Mouse (Mus musculus) limb, embryonic 10.5 days (tissue): ENCODE measurements around the gene Smg6. TPM values are rescaled to one million over a fixed set of nuclear protein-coding genes. Genes with fewer than 3 reads are reported as not detected.

Experiments used
- DNase-seq: peaks from one replicate; pipeline ENCODE4 v3.0.0-alpha.2; 2017; ENCODE audit warnings: low spot score
- H3K27ac ChIP-seq: fragments of 300-500 bp; sonication (generic); 2 replicates; pipeline ENCODE4 v1.5.1; 2016; ENCODE audit warnings: mild to moderate bottlenecking
- H3K27me3 ChIP-seq: fragments of 300-500 bp; sonication (generic); 2 replicates; pipeline ENCODE4 v1.6.1; 2016; ENCODE audit warnings: low read depth, mild to moderate bottlenecking; ENCODE audit not compliant: poor library complexity, severe bottlenecking
- H3K36me3 ChIP-seq: fragments of 300-500 bp; sonication (generic); 2 replicates; pipeline ENCODE4 v1.6.1; 2016; ENCODE audit warnings: mild to moderate bottlenecking, moderate library complexity
- H3K4me1 ChIP-seq: fragments of 300-500 bp; sonication (generic); 2 replicates; pipeline ENCODE4 v1.6.1; 2016
- H3K4me3 ChIP-seq: fragments of 300-500 bp; sonication (generic); 2 replicates; pipeline ENCODE4 v1.5.1; 2016; ENCODE audit warnings: mild to moderate bottlenecking, moderate library complexity
- H3K9me3 ChIP-seq: fragments of 300-500 bp; sonication (generic); replicated peaks from 2 replicates; pipeline ENCODE4 v1.6.1; 2016; ENCODE audit warnings: mild to moderate bottlenecking
- WGBS: fragments of 180-500 bp; shearing (Covaris S2); methylation state at CpG from one replicate; pipeline ENCODE4 v1.1.7; 2016; 5-methylcytosine and 5-hydroxymethylcytosine counted together
- polyA plus RNA-seq: library from polyadenylated mRNA; unstranded; fragments of >200 nt; fragmentation: Nextera tagmentation; extraction: Ambion mirVana; gene quantifications from 2 replicates; pipeline ENCODE4 v1.2.1, GENCODE M21; 2016

Smg6 gene
- polyA plus RNA-seq, 1 experiment from 2014 or later, result 21.5 TPM

DNA sequence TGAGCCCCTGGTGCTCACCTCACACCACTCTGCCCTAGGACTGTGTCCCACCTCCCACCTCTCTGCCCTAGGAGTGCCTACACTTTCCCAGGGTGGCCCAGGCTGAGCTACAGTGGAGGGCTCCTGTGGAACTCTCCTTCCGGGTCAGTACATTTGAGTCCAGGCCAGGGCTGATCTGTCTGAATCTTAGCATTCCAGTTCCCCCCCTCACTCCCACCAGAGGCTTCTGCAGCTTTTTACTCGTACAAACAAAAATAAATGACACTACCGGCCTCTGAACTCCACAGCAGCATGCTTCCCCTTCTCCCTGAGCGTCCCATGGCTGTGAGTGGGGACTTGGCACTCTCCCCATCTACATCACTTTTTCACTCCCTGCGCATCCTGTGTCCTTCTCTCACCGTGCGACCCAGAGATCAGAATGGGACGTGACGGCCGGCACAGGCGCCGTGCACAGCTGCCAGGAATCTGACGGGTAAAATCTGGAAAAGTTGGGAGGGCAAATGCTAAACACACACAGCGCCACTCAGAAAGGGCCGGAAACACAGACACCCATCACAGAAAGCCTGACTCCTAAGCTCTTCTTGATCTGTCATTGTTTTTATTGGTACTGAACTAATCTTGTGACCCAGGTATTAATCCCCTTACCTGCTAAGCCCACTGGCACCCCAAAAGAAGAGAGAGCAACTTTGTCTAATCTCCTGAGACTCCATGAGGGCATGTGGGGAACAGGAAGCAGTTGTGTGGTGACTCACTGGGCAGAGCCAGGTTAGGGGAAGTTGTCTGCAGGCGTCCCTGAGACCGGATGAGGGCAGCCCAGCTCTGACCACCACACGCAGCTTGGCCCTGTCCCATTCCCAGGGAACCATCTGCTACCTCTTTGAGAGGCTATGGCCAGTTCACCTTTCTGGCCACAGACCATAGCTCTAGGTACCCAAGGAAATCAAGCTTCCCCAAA, 227.3 kb downstream of the Smg6 start:
- Histone ChIP-seq H3K4me1 (peaks cover 42% of the 10 kb centered on the region), H3K27ac (no peak overlapping the region), H3K4me3 (no peak overlapping the region), H3K9me3 (no peaks in the 10 kb centered on the region), H3K36me3 (peaks cover 41% of the 10 kb centered on the region), H3K27me3 (no peaks in the 10 kb centered on the region)
- 88% methylated on average over 18 of the region's 18 CpGs for WGBS
- no peak for DNase-seq

DNA sequence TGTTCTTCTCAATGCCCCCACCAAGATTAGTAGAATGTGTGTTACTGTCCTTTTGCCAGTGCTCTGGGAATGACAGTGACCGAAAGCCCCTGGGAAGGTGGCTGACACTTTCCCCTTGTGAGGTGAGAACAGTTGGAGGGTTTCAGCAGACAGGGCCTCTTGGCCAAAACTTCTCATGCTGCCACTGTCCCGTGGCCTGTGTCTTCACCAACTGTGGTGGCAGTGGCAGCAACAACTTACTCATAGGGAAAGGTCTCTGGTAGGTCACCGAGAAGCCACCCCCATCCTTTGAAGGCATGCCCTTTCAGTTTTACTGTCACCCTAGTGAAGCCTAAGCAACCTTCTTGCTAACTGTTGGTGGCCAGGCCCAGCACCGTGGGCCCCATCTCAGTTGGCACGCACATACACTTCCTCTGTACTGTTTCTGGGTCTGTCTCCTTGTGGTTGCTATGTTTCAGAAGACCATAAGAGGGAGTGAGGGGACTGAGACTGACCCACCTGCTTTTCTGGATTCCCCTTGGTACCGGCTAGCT, 228.5 kb downstream of the Smg6 start:
- H3K4me1 ChIP-seq, result peaks cover 38% of the 10 kb centered on the region
- WGBS, result 78% methylated on average over 6 of the region's 6 CpGs
- H3K9me3 ChIP-seq, result no peaks in the 10 kb centered on the region
- no peak for DNase-seq
- H3K36me3 ChIP-seq, result peaks cover 41% of the 10 kb centered on the region
- no peak overlapping the region for H3K4me3 ChIP-seq
- H3K27me3 ChIP-seq, result no peaks in the 10 kb centered on the region
- peak overlapping the region; percentile 56; the same call in 1 of the 2 replicates for H3K27ac ChIP-seq

DNA sequence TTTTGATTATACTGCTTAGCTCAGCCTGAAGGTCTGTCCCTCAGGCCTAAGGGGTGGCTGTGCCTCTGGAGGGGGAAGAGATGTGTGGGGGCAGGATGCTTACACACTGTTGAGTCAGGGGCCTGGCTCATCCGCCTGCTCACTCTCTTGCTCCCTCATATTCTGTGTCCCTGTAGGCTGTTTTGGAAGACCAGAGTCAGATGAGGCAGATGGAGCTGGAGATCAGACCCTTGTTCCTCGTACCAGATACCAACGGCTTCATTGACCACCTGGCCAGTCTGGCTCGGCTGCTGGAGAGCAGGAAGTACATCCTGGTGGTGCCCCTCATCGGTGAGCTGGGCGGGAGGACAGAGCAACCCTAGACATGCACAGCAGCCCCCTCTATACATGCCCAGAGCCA, 230.4 kb downstream of the Smg6 start:
- H3K27ac ChIP-seq, result peak overlapping the region; percentile 71

DNA sequence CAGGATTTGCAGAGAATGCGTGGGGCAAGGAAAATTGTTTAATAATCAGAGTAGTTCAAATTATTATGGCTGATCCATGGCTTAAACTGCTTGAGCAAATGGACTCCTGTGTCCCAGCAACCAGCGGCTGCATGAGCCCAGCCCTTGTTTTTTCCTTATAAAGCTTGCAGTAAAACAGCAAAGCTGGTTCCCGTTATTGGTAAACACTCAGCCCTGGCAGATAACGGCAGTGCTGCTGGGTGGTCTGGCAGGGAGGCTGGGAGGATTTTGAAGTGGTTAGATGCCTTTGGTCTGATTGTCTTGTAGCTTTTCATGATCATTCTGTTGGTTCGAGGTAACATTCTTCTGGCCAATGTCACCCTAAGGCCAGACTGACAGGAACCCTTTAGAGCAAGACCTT, 230.8 kb downstream of the Smg6 start:
- Histone ChIP-seq H3K9me3 (no peaks in the 10 kb centered on the region), H3K27ac (peak overlapping the region; percentile 71), H3K4me1 (peaks cover 41% of the 10 kb centered on the region), H3K27me3 (no peaks in the 10 kb centered on the region), H3K36me3 (peaks cover 46% of the 10 kb centered on the region), H3K4me3 (no peak overlapping the region)
- DNase-seq, result no peak
- 39% methylated on average over 5 of the region's 5 CpGs for WGBS

More for the DNA sequence above, 230.4 kb downstream of the Smg6 start:
- DNase-seq, result no peak
- Histone ChIP-seq H3K4me1 (peaks cover 38% of the 10 kb centered on the region), H3K4me3 (no peak overlapping the region), H3K27me3 (no peaks in the 10 kb centered on the region), H3K9me3 (no peaks in the 10 kb centered on the region), H3K36me3 (peaks cover 43% of the 10 kb centered on the region)
- WGBS, result 67% methylated on average over 6 of the region's 6 CpGs

DNA sequence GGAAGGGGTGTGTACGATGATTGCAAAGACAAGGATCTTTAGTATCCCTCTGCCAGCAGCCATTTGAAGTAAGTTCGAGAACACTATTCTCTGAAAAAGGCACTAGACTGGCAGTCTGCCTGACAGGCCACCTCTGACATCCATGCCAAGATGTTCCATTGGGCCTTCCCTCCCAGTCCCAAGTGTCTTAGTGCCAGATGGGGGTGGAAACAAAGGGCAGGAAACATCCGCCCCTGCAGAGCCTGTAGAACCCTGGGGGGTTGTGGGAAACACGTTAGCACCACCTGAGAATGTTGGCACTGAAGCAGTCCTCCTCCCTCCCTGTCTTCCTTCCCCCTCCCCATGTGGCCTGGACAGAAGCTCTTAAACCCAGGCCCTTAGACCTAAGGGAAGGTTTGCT, 231.4 kb downstream of the Smg6 start:
- Histone ChIP-seq H3K36me3 (peaks cover 51% of the 10 kb centered on the region), H3K27ac (peak overlapping the region; percentile 71)
- WGBS, result 47% methylated on average over 4 of the region's 4 CpGs

DNA sequence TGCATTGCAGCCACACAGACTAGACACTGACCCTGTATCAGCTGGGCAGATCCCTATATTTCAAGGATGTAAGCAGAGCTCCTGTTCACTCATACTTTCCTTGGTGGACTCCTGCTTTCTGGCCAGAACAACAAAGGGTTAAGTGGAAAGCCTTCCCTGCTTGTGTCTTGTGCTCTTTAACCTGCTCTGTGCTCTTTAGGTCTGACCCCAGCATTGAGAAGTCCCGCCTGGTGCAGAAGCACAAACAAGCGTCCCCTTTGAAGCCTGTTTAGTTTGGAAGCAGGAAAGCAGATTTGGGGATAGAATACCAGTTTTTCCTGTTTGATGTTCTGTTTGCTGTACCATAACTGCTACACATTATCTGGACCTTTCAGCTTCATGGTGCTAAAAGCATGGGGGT, 232.3 kb downstream of the Smg6 start:
- Histone ChIP-seq H3K4me3 (no peak overlapping the region), H3K36me3 (peaks cover 56% of the 10 kb centered on the region), H3K9me3 (no peaks in the 10 kb centered on the region), H3K4me1 (peaks cover 45% of the 10 kb centered on the region), H3K27ac (peak overlapping the region; percentile 71; the same call in 1 of the 2 replicates), H3K27me3 (peaks cover 5% of the 10 kb centered on the region)
- no peak for DNase-seq
- 25% methylated on average over 2 of the region's 2 CpGs for WGBS

More for the DNA sequence above, 231.4 kb downstream of the Smg6 start:
- no peak for DNase-seq
- Histone ChIP-seq H3K27me3 (no peaks in the 10 kb centered on the region), H3K4me1 (peaks cover 45% of the 10 kb centered on the region), H3K4me3 (no peak overlapping the region), H3K9me3 (no peaks in the 10 kb centered on the region)

DNA sequence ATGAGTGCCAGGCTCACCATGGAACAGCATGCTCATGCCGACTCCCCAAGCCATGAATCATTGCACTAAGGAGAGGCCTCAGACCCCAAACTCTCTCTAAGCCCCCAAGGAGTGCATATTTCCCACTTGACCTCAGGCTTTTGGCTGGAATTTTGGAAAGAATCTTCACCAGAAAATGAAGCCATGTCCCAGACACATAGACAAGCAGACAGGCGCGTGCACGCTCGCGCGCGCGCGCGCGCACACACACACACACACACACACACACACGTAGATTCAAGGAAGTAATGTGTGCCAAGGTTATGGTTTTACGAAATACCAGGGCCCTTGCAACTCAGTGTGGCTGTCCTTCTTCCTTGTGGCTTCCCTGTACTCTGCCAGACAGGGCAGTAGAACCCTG, 232.8 kb downstream of the Smg6 start:
- H3K9me3 ChIP-seq, result no peaks in the 10 kb centered on the region
- H3K4me3 ChIP-seq, result no peak overlapping the region
- WGBS, result 94% methylated on average over 14 of the region's 14 CpGs
- peaks cover 10% of the 10 kb centered on the region for H3K27me3 ChIP-seq
- H3K36me3 ChIP-seq, result peaks cover 56% of the 10 kb centered on the region
- DNase-seq, result no peak
- H3K4me1 ChIP-seq, result peaks cover 48% of the 10 kb centered on the region
- no peak overlapping the region for H3K27ac ChIP-seq

DNA sequence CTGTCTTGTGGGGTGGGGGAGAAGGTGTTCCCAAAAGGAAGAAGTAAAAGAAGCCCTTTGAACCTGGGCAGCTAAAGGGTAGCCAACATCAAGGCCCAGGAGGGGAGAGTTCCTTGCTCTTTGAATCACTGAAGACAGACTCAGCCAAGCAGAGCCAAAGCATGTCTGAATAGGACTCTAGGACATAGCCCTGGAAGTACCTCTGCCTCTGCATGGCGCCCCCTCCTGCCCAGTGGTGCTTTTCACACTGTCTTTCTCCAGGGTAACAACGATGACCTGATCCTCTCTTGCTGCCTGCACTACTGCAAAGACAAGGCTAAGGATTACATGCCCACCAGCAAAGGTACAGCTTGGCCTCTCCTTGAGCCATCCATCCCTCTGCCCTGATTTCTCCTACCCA, 233.9 kb downstream of the Smg6 start:
- 65% methylated on average over 2 of the region's 2 CpGs for WGBS
- Histone ChIP-seq H3K27me3 (peaks cover 22% of the 10 kb centered on the region), H3K36me3 (peaks cover 65% of the 10 kb centered on the region), H3K4me3 (no peak overlapping the region), H3K9me3 (no peaks in the 10 kb centered on the region), H3K27ac (no peak overlapping the region), H3K4me1 (peaks cover 46% of the 10 kb centered on the region)
- DNase-seq, result no peak

DNA sequence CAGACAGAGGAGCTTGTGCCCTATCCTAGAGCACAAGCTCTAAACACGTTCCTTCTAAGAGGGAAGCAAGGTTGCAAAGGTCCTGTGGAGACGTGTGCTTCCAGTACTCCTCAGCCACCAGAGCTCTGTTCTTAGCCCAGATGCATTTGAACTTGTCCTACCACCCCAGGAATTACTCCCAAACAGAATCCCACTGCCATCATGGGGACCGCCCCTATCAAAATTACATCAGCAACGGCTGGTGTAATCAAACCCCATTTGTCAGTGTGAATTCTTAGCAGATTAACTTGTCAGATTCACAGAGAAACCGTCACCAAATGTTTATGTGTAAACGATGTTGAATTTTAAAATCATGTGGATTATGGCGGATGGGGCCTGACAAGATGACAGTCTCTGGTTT, 235.3 kb downstream of the Smg6 start:
- Histone ChIP-seq H3K27me3 (peaks cover 36% of the 10 kb centered on the region), H3K36me3 (peaks cover 68% of the 10 kb centered on the region), H3K4me1 (peaks cover 52% of the 10 kb centered on the region), H3K27ac (no peak overlapping the region), H3K4me3 (no peak overlapping the region), H3K9me3 (no peaks in the 10 kb centered on the region)
- DNase-seq, result no peak
- WGBS, result 89% methylated on average over 7 of the region's 7 CpGs

DNA sequence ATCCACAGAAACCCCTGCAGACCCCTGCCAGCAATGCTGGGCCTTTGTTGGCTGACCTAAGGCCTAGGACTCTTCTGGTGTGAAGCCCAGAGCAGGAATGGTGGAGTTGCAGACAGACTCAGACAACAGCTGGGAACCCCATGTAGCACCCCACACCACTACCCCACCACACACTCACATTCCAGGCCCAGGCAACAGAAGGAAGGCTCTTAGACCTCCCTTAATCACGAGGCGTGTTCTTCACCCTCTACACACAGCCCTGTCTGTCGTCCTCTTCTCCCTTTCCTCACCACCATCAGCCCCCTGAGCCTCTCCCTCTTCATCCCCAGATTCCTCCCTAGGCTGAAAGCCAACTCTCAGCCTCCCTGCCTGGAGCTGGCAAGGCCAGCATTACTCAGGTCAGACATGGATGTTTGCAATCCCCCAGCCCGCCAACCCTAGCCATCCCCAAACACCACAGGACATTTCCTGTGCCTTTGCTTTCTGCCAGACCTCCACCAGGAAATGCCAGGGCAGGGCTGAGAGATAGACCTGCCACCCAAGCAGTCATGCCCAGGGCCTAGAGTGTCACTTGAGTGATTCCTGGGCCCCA, 235.9 kb downstream of the Smg6 start:
- DNase-seq, result no peak
- Histone ChIP-seq H3K27ac (no peak overlapping the region; the same call in 1 of the 2 replicates), H3K4me1 (peaks cover 52% of the 10 kb centered on the region), H3K27me3 (peaks cover 41% of the 10 kb centered on the region), H3K36me3 (peaks cover 65% of the 10 kb centered on the region), H3K4me3 (no peak overlapping the region), H3K9me3 (no peaks in the 10 kb centered on the region)
- 79% methylated on average over 4 of the region's 4 CpGs for WGBS

DNA sequence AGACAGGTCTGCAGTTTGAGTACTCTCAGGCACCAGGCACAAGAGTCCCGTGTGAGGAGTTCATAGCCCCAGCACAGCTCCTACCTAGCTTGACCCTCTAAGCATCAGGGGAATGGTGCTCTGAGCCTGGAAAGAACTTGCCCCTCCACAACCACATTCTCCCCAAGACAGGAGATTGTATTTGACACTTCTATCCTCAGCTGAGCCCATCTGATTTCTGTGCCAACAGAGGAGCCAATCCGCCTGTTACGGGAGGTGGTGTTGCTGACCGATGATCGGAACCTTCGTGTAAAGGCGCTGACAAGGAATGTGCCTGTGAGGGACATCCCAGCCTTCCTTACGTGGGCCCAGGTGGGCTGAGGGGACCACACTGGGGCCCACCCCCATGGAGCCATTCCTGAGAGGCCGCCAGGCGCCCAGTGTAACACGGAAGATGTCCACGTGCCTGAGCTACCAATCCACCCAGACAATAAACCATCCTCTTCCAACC, 237.0 kb downstream of the Smg6 start:
- DNase-seq, result no peak
- H3K36me3 ChIP-seq, result peaks cover 64% of the 10 kb centered on the region
- no peaks in the 10 kb centered on the region for H3K9me3 ChIP-seq
- no peak overlapping the region for H3K4me3 ChIP-seq
- H3K27me3 ChIP-seq, result peaks cover 52% of the 10 kb centered on the region
- H3K27ac ChIP-seq, result no peak overlapping the region
- H3K4me1 ChIP-seq, result peaks cover 52% of the 10 kb centered on the region
- 95% methylated on average over 12 of the region's 12 CpGs for WGBS

DNA sequence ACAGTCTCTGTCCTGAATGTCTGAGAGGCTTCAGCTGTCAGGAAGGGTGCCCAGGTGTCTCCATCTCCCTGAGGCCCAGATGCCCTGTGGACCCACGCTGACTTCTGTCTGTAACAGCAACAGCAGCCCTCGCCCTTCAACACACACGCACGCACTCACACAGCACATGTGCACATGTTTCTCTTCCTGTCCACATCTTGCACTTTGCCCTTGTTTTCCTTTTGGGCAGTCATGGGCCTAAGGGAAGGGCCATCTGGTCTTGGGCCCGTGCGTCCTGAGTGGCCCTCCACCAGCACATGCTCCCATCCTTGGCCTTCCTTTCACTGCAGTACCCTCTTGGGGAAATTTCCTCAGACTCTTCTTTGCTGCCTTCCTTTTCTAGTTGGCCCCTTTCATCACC, 237.8 kb downstream of the Smg6 start:
- H3K9me3 ChIP-seq, result no peaks in the 10 kb centered on the region
- WGBS, result 91% methylated on average over 6 of the region's 6 CpGs
- H3K36me3 ChIP-seq, result peaks cover 61% of the 10 kb centered on the region
- no peak overlapping the region for H3K4me3 ChIP-seq
- H3K4me1 ChIP-seq, result peaks cover 52% of the 10 kb centered on the region
- peaks cover 60% of the 10 kb centered on the region for H3K27me3 ChIP-seq
- H3K27ac ChIP-seq, result no peak overlapping the region
- no peak for DNase-seq

DNA sequence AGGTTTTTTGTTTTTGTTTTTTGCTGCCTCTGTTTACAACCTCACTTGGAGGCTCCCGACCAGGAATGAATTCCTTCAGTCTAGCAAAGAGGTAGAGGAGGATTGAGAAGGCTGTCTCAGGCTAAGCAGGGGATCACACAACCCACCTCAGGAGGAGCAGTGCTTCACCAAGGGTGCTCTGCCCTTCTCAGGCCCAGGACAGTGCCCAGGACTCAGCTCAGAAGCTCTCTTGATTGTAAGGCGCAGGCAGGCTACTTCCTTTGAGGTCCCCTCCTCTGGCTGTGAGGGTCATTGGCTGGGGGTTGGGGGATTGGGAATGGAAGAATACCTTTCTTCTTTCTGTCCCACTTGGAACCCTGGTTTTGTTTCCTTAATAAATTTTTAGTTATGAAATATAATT, 238.4 kb downstream of the Smg6 start:
- Histone ChIP-seq H3K36me3 (peaks cover 56% of the 10 kb centered on the region), H3K27me3 (peaks cover 67% of the 10 kb centered on the region), H3K4me3 (no peak overlapping the region), H3K9me3 (no peaks in the 10 kb centered on the region), H3K4me1 (peaks cover 55% of the 10 kb centered on the region), H3K27ac (no peak overlapping the region)
- no peak for DNase-seq
- 79% methylated on average over 2 of the region's 2 CpGs for WGBS
